Mouse (Mus musculus): Measurements from ENCODE around the gene Cts6.
"Not testable (repeated sequence)": the region's sequence is repeated elsewhere in the genome, so short reads cannot be mapped to it uniquely, and the experiment has no call there.

The Cts6 gene

GRCm38 (mm10) chr13:61203310-61203709, at the start of gene Cts6:
Gene Cts6, minus strand, starts transcription at chr13:61203410.
- CTCF ChIA-PET: no interaction called here

GRCm38 (mm10) chr13:61241076-61241947, 38.1 kb upstream of the Cts6 start:
- ChIA-PET POLR2A (interaction anchor here in 2 of 4 experiments (0.6 to 2.0 kb wide), 2 partner anchors 9 to 107 kb away, joined by 3 to 4 read pairs; no protein-coding TSS in a partner anchor), CTCF (interaction anchor here (0.5 to 1.4 kb wide), 20 partner anchors 8 to 1404 kb away, joined by 3 to 10 read pairs (median 4); no protein-coding TSS in a partner anchor)

More at GRCm38 (mm10) chr13:61203310-61203709, at the start of gene Cts6:
- POLR2A ChIA-PET: no interaction called here

GRCm38 (mm10) chr13:61185151-61185933, 17.9 kb downstream of the Cts6 start:
- CTCF ChIA-PET: not testable (repeated sequence)
- POLR2A ChIA-PET: interaction anchor here in 1 of 4 experiments (0.7 kb wide), 1 partner anchor 123 kb away, joined by 4 read pairs; no protein-coding TSS in a partner anchor

GRCm38 (mm10) chr13:61164622-61165021, 38.6 kb downstream of the Cts6 start:
- POLR2A ChIA-PET: no interaction called here

GRCm38 (mm10) chr13:61164156-61164555, 39.1 kb downstream of the Cts6 start, which contains the start of gene Ctsr:
Gene Ctsr, minus strand, starts transcription at chr13:61164256.
- ChIA-PET POLR2A (no interaction called here), CTCF (no interaction called here)

More at GRCm38 (mm10) chr13:61164622-61165021, 38.6 kb downstream of the Cts6 start:
- CTCF ChIA-PET: no interaction called here

All from embryonic stem cell, embryonic (primary cell).